Mouse (Mus musculus): ENCODE data around the gene Ppp6r2.

GRCm38 (mm10) chr15:89180081-89180541, 31.2 kb upstream of the Ppp6r2 start:
- TF ChIP-seq CTCF (IDR thresholded peaks at IDR 0.05; ENCODE audit: borderline replicate concordance, control insufficient read depth, extremely low read depth, insufficient read depth, low read length, poor library complexity) = no peak
- TF ChIP-seq POLR2A (IDR thresholded peaks at IDR 0.05; ENCODE audit: control insufficient read depth, extremely low read depth, insufficient read depth, low read length, poor library complexity) = no peak

Data from thymus, adult 2 months (tissue).